Comparison of ENCODE assay signal across 10 mouse cellular contexts in the genomic region with DNA sequence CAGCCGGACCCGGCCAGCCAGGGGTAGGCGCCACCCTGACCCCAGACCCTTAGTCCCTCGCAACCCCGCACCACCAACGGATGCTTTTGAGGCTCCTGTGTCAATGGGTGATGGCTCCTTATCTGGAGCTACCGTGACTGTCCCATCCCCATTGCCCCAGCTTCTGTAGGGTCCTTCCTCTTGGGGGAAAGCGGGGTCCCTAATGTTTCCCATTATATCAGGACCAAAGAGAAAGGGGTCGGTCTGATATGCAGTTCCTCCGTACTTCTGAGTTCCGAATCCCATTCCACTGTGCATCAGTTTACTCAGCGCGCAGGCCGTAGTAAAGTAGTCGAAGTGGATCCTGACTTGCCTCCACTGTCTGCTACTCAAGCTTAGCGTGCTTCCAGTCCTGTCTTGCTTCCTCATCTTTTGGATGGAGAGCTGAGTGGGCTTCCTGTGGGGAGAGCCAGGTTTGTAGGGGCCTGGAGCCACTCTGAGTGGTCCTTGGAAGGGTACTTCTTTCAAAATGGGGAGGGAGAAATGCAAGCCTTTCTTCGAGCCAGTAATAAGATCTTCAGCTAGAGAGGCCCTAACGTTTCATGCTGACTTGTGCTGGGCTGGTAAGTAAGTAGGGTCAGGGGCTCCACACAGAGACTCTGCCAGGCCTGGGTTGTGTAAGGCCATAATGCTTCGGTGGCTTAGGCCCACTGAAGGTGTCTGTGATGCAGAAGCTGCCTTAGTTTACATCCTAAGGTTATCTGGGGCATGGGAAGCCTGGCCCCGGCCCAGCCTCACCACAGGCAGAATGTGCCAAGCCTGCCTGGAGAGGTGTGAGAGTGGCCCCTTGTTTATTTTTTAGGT.
DNase-seq lines count a peak whose midpoint lies in the region; ATAC-seq lines count a peak whose summit lies in the region.
"Had no signal": no experiment of that assay in that cellular context is flagged by ENCODE, and none has a peak within 500 bp of the region (broad histone marks: within the 10 kb centered on the region; RNA-seq: fewer than 3 reads in every experiment).

No protein-coding gene starts in this region.

- no peaks in the 10 kb centered on the region for H3K36me3 ChIP-seq in heart, embryonic 15.5 days
- no peaks in the 10 kb centered on the region for H3K36me3 ChIP-seq in hindbrain, embryonic 13.5 days
- no peaks in the 10 kb centered on the region for H3K36me3 ChIP-seq in midbrain, embryonic 14.5 days (ENCODE audit: control insufficient read depth, insufficient read depth, low read length)

- peak overlapping the region; percentile 90 for H3K4me2 ChIP-seq in heart, embryonic 15.5 days
- H3K4me2 ChIP-seq in hindbrain, embryonic 13.5 days = peak overlapping the region; percentile 89
- H3K4me2 ChIP-seq in midbrain, embryonic 14.5 days (ENCODE audit: low read length) = peak overlapping the region; percentile 92

- DNase-seq in heart, postnatal 25 days (ENCODE audit: low spot score) = no peak
- DNase-seq in cerebellum, postnatal 14 days = peak; percentile 62 to 68
- no peak for DNase-seq in midbrain, embryonic 14.5 days
- no peak for DNase-seq in ovary, postnatal 14 days (ENCODE audit: low spot score)
- DNase-seq in gastrocnemius, postnatal 14 days = no peak
- no peak for DNase-seq in adrenal gland, adult 8-10 months

- H3K4me3 ChIP-seq in heart, embryonic 15.5 days = peak overlapping the region; percentile 78
- peak overlapping the region; percentile 58 for H3K4me3 ChIP-seq in hindbrain, embryonic 13.5 days
- H3K4me3 ChIP-seq in midbrain, embryonic 14.5 days (replicated peaks; ENCODE audit: low read depth, low read length) = peak overlapping the region; percentile 50

- H3K4me1 ChIP-seq in heart, embryonic 15.5 days (replicated peaks) = peaks cover 93% of the 10 kb centered on the region
- peaks cover 83% of the 10 kb centered on the region for H3K4me1 ChIP-seq in hindbrain, embryonic 13.5 days (replicated peaks)
- H3K4me1 ChIP-seq in midbrain, embryonic 14.5 days (ENCODE audit: control insufficient read depth, insufficient read depth, low read length) = peaks cover 45% of the 10 kb centered on the region

- H3K27ac ChIP-seq in heart, embryonic 15.5 days = peak overlapping the region; percentile 80
- H3K27ac ChIP-seq in hindbrain, embryonic 13.5 days = peak overlapping the region; percentile 35; the same call in 1 of the 2 replicates
- no peak overlapping the region for H3K27ac ChIP-seq in midbrain, embryonic 14.5 days (replicated peaks; ENCODE audit: low read depth, low read length)
- H3K27ac ChIP-seq: macrophage had no signal

- no peaks in the 10 kb centered on the region for H3K27me3 ChIP-seq in heart, embryonic 15.5 days
- H3K27me3 ChIP-seq in hindbrain, embryonic 13.5 days = peaks cover 9% of the 10 kb centered on the region; the same call in 1 of the 2 replicates
- H3K27me3 ChIP-seq in midbrain, embryonic 14.5 days (ENCODE audit: control insufficient read depth, insufficient read depth, low read length) = no peaks in the 10 kb centered on the region
- H3K27me3 ChIP-seq: Patski had no signal

- peak; percentile 10; the same call in 1 of the 2 replicates for ATAC-seq in heart, embryonic 15.5 days (replicated peaks; ENCODE audit: insufficient number of reproducible peaks, insufficient read depth, low FRiP score, low read depth)
- peak; percentile 26; the same call in 1 of the 2 replicates for ATAC-seq in hindbrain, embryonic 13.5 days (ENCODE audit: low FRiP score)
- ATAC-seq in midbrain, embryonic 14.5 days (ENCODE audit: low FRiP score, low TSS enrichment) = no peak

- 6% methylated on average over 20 of the region's 20 CpGs for WGBS in heart, embryonic 15.5 days
- WGBS in hindbrain, embryonic 13.5 days = 6% methylated on average over 20 of the region's 20 CpGs
- WGBS in midbrain, embryonic 14.5 days = 6% methylated on average over 20 of the region's 20 CpGs

- no peaks in the 10 kb centered on the region for H3K9me3 ChIP-seq in heart, embryonic 15.5 days (replicated peaks)
- H3K9me3 ChIP-seq in hindbrain, embryonic 13.5 days = no peaks in the 10 kb centered on the region
- no peaks in the 10 kb centered on the region for H3K9me3 ChIP-seq in midbrain, embryonic 14.5 days (ENCODE audit: control insufficient read depth, low read length)

- H3K9ac ChIP-seq in heart, embryonic 15.5 days = peak overlapping the region; percentile 73
- peak overlapping the region; percentile 85 for H3K9ac ChIP-seq in hindbrain, embryonic 13.5 days
- peak overlapping the region; percentile 70 for H3K9ac ChIP-seq in midbrain, embryonic 14.5 days (replicated peaks; ENCODE audit: low read length)

- intact Hi-C loops in heart, postnatal 25 days (cut with DNase I) = no loop called here
- intact Hi-C loops in gastrocnemius, postnatal 14 days (cut with DNase I; ENCODE audit: low total_unique reads) = no loop called here

Comparison
In these comparisons a context has a peak if more than half of its experiments do, and no peak if none do; other contexts are left out.
1. DNase-seq: peak in cerebellum, postnatal 14 days (2 of 2); none in heart, postnatal 25 days (single experiment), midbrain, embryonic 14.5 days (single experiment), ovary, postnatal 14 days (single experiment), gastrocnemius, postnatal 14 days (single experiment) and adrenal gland, adult 8-10 months (single experiment).
2. Peak in every context shown above with its lines, with median percentiles within 50 percentile points of each other: H3K4me2 ChIP-seq, H3K4me3 ChIP-seq and H3K9ac ChIP-seq.